Mouse (Mus musculus): ENCODE measurements around the gene Bcap29. TPM values are rescaled to one million over a fixed set of nuclear protein-coding genes. Genes with fewer than 3 reads are reported as not detected.

The Bcap29 gene
- polyA plus RNA-seq, 1 experiment from 2014 or later: 29.7 TPM

DNA sequence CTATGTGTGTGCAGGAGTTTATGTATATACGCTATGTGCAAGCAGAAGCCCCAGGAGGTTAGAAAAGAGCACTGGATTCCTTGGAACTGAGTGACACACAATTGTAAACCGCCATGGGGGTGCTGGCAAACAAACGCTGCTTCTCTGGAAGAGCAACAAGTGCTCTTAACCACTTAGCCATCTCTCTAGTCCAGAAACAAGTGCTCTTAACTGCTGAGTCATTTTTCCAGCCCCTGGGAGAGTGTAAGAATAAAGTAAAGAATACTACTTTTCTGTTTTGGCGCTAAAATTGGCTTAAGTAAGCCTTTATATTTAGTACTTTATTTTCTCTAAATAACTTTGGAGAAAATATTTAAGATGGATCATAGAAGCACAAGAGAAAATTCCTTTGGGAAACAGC, 21.1 kb downstream of the Bcap29 start:
- no peak for ATAC-seq (ENCODE audit: low FRiP score)
- Histone ChIP-seq H3K4me1 (no peaks in the 10 kb centered on the region), H3K4me3 (no peak overlapping the region), H3K4me2 (replicated peaks) (no peak overlapping the region), H3K27me3 (no peaks in the 10 kb centered on the region), H3K9ac (no peak overlapping the region), H3K36me3 (peaks cover 3% of the 10 kb centered on the region; the same call in 1 of the 2 replicates), H3K9me3 (replicated peaks) (no peaks in the 10 kb centered on the region), H3K27ac (no peak overlapping the region)
- WGBS: 51% methylated on average over 4 of the region's 4 CpGs

DNA sequence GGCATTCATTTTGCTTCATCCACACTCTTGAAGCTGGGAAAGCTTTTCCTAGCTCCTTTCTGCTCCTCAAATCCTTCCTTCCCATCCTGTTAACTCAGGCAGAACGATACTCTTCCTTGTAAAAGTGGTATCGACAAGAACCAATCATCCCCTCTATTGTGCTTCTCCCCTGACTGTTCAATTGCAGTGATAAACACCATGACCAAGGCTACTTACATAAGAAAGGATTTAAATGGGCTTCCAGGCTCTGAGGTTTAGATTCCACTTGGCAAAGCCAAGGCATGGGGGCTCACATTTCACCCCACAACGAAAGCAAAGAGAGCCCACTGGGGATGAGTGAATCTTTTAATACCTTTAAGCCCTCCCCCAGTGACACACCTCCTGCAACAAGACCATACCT, 26.3 kb downstream of the Bcap29 start:
- H3K4me2 ChIP-seq (replicated peaks): no peak overlapping the region
- no peaks in the 10 kb centered on the region for H3K36me3 ChIP-seq
- 18% methylated on average over 3 of the region's 3 CpGs for WGBS
- H3K27ac ChIP-seq: no peak overlapping the region
- no peak overlapping the region for H3K4me3 ChIP-seq
- no peaks in the 10 kb centered on the region for H3K27me3 ChIP-seq
- no peaks in the 10 kb centered on the region for H3K4me1 ChIP-seq
- no peak overlapping the region for H3K9ac ChIP-seq
- no peak for ATAC-seq (ENCODE audit: low FRiP score)
- no peaks in the 10 kb centered on the region for H3K9me3 ChIP-seq (replicated peaks)

DNA sequence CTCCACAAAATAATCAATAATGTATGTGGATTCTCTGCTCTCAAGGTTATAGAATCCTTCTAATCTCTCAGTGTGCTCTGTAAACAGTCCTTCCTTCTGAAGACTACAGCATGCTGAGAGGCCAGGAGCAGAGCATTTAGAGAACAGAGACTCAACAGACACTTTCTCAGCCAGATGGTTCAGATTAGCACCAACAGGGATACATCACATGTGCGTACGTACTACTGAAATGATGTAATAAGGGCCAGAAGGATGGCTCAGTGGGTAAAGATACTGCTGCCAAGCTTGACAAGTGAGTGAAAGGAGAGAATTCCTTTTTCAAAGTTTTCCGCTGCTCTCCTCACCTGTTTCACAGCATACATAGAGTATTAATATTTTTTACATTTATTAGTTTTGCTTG, 29.6 kb downstream of the Bcap29 start:
- Histone ChIP-seq H3K4me2 (replicated peaks) (no peak overlapping the region), H3K9me3 (replicated peaks) (no peaks in the 10 kb centered on the region), H3K4me1 (no peaks in the 10 kb centered on the region), H3K9ac (no peak overlapping the region), H3K4me3 (no peak overlapping the region), H3K27ac (no peak overlapping the region), H3K27me3 (no peaks in the 10 kb centered on the region), H3K36me3 (no peaks in the 10 kb centered on the region)
- no peak for ATAC-seq (ENCODE audit: low FRiP score)
- WGBS: 69% methylated on average over 3 of the region's 3 CpGs

DNA sequence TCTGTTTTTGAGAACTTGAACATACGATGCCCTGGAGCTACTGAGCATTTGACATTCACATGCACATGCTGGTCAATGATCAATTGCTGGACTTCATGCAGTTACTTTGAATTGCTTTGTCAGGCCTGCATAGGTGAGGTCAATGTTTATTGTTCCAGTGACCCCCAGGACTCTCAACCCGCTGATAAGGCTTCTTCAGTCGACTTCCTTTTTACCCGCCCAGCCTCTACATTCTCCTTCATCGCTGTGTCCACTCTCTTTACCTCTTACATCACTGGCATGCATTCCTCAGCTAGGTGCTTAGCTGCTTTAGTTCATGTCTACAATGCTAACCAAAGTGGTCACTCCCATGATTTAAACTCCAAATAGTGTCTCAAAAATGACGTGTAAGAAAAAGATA, 30.9 kb downstream of the Bcap29 start:
- H3K9me3 ChIP-seq (replicated peaks): no peaks in the 10 kb centered on the region
- H3K4me2 ChIP-seq (replicated peaks): no peak overlapping the region
- no peaks in the 10 kb centered on the region for H3K4me1 ChIP-seq
- H3K4me3 ChIP-seq: no peak overlapping the region
- no peak overlapping the region for H3K9ac ChIP-seq
- WGBS: 71% methylated on average over 6 of the region's 6 CpGs
- no peaks in the 10 kb centered on the region for H3K36me3 ChIP-seq
- H3K27ac ChIP-seq: no peak overlapping the region
- H3K27me3 ChIP-seq: no peaks in the 10 kb centered on the region
- no peak for ATAC-seq (ENCODE audit: low FRiP score)

DNA sequence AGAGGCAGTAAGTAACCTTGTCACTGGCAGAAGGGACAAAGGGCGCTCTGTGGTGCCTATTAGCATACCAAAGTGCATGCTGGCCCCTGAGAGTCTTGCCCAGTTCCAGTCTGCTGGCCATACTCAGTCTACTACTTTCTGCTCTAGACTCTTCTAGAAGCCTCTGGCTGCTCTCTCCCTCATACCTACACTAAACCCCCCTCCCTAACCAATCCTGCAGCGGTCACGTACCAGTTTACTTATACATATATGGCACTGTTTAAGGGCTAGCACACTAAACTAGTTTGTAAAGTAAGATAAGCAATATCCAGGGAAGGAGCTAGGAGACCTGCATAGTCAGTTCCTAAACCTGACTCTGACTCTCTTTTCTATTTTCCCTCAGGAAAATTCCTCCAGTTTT, 40.2 kb downstream of the Bcap29 start:
- no peak for ATAC-seq (ENCODE audit: low FRiP score)
- WGBS: 66% methylated on average over 3 of the region's 3 CpGs

DNA sequence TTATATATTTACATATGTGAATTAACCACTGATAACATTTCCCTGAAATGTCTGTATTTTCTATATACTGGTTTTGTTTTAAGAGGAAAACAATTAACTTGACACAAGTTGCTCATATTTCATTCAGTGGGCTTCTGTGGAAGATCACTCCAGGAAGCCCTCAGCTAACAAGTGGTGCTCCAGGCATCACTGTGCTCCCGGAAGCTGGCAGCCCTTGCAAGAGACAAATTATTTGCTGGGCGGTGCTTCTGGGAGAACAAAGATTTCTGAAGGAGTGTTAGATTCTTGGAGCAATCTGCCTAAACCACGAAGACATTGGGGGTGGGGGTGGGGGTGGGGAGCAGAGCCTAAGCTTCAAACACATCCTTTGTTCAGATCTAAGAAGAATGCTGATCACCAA, 42.4 kb downstream of the Bcap29 start:
- no peak for ATAC-seq (ENCODE audit: low FRiP score)
- H3K4me1 ChIP-seq: no peaks in the 10 kb centered on the region
- H3K9me3 ChIP-seq (replicated peaks): no peaks in the 10 kb centered on the region
- WGBS: 37% methylated on average over 3 of the region's 3 CpGs
- H3K4me3 ChIP-seq: no peak overlapping the region
- H3K36me3 ChIP-seq: no peaks in the 10 kb centered on the region
- H3K27me3 ChIP-seq: no peaks in the 10 kb centered on the region
- H3K4me2 ChIP-seq (replicated peaks): no peak overlapping the region
- H3K27ac ChIP-seq: no peak overlapping the region
- H3K9ac ChIP-seq: no peak overlapping the region

More for the DNA sequence above, 40.2 kb downstream of the Bcap29 start:
- no peaks in the 10 kb centered on the region for H3K4me1 ChIP-seq
- H3K4me2 ChIP-seq (replicated peaks): no peak overlapping the region
- no peaks in the 10 kb centered on the region for H3K36me3 ChIP-seq
- H3K9me3 ChIP-seq (replicated peaks): no peaks in the 10 kb centered on the region
- H3K27me3 ChIP-seq: no peaks in the 10 kb centered on the region
- H3K4me3 ChIP-seq: no peak overlapping the region
- no peak overlapping the region for H3K9ac ChIP-seq
- no peak overlapping the region for H3K27ac ChIP-seq

DNA sequence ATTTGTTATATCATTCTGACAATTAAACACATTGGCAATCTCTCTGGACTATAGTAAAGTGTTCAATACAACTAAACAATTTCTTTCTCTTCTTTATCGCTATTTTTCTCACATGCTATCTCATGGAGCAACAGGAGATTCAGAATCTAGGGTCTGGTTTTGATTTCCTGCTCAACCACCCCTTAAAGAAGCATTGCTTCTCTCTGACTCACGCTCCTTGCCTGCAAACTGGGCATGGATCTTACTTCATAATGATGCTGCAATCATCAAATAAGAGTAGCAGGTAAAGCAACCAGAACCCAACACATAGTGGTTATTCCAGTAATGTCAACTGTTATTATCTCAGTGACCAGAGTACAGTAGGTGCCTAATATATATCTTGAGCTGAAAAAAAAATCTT, 50.7 kb downstream of the Bcap29 start:
- Histone ChIP-seq H3K27ac (no peak overlapping the region), H3K4me1 (peaks cover 5% of the 10 kb centered on the region), H3K4me2 (replicated peaks) (no peak overlapping the region), H3K27me3 (no peaks in the 10 kb centered on the region), H3K36me3 (no peaks in the 10 kb centered on the region), H3K9ac (no peak overlapping the region), H3K9me3 (replicated peaks) (no peaks in the 10 kb centered on the region), H3K4me3 (no peak overlapping the region)
- no peak for ATAC-seq (ENCODE audit: low FRiP score)
- 88% methylated on average over 2 of the region's 2 CpGs for WGBS

DNA sequence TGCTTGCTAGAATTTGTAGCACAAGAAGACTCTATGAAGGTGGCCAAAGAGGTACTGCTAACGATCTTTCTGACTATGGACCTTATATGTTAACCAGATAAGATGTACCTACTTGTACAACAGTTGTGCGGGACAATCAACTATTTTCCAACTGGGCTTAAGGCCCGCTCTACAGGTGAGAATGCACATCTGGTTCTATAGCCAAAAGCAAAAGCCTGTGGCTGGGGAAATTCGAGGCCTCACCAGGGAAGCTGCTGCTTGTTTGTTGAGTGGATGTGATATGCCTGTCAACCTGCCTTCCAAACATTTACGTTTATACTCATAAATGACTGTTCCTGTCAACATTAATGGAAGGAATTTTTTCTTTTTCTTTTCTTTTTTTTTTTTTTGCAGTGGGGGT, 52.4 kb downstream of the Bcap29 start:
- H3K9me3 ChIP-seq (replicated peaks): no peaks in the 10 kb centered on the region
- H3K4me1 ChIP-seq: peaks cover 5% of the 10 kb centered on the region
- H3K4me3 ChIP-seq: no peak overlapping the region
- no peak overlapping the region for H3K9ac ChIP-seq
- H3K27me3 ChIP-seq: no peaks in the 10 kb centered on the region
- 85% methylated on average over 5 of the region's 5 CpGs for WGBS
- no peak overlapping the region for H3K4me2 ChIP-seq (replicated peaks)
- no peak overlapping the region for H3K27ac ChIP-seq
- no peak for ATAC-seq (ENCODE audit: low FRiP score)
- no peaks in the 10 kb centered on the region for H3K36me3 ChIP-seq

DNA sequence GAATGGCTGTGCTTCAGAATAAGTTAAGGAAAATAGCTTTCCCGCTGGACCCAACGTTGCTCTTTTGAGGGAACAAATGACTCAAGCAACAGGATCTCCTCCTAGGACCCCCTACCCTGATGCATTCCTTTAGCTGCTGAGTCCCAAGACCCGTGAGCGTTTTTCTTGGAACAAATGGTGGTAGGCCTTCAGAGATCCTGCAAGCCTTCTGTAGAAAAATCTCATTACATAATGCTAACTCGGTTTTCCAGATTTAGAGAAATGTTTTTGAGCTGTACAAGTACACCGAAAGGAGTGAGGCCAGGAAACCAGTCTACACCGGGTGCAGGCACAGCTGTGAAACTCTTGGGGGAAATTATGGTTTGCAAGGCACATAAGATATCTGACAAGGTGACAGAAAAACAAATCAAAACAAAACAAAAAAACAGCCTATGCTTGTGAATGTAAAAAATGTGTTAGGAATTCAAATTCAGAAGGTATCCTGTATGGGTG, 53.1 kb downstream of the Bcap29 start:
- Histone ChIP-seq H3K36me3 (no peaks in the 10 kb centered on the region), H3K27ac (no peak overlapping the region), H3K4me1 (peaks cover 5% of the 10 kb centered on the region), H3K27me3 (no peaks in the 10 kb centered on the region), H3K4me3 (no peak overlapping the region), H3K4me2 (replicated peaks) (no peak overlapping the region), H3K9ac (no peak overlapping the region), H3K9me3 (replicated peaks) (no peaks in the 10 kb centered on the region)
- 0 out of 2 replicates have a peak, but pooled peaks have one; percentile 4 for ATAC-seq (ENCODE audit: low FRiP score)
- 50% methylated on average over 7 of the region's 7 CpGs for WGBS

DNA sequence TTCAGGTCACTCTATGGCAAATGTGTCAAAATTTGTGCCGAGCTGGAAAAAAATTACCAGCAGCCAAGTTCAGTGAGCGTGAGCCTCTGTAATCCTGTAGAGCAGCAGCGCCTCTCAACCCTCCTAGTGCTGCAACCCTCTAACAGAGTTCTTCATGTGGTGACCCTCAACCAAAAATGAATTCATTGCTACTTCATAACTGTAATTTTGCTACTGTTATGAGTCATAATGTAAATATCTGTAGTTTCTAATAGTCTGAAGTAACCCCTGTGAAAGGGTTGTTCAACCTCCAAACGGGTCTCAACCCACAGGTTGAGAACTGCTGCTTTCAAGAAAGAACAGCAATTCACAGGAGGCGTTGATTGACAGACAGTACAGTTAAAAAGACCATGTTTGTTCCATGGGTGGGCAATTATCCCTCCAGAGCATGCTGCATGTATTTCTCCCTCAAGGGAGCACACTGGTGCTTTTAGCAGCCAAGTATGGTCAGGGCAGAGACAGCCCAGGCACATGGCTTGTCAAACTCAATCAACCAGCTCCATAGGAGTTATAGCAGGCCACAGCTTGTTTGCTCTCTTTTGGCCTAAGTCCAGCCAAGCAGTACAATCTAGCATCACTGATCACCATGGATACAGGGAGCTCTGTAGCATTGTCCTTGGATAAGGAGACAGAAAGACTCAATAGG, 53.7 kb downstream of the Bcap29 start:
- no peaks in the 10 kb centered on the region for H3K36me3 ChIP-seq
- H3K27ac ChIP-seq: no peak overlapping the region
- no peak overlapping the region for H3K4me2 ChIP-seq (replicated peaks)
- H3K9me3 ChIP-seq (replicated peaks): no peaks in the 10 kb centered on the region
- ATAC-seq (ENCODE audit: low FRiP score): peak; percentile 93
- H3K4me3 ChIP-seq: no peak overlapping the region
- H3K4me1 ChIP-seq: peaks cover 5% of the 10 kb centered on the region
- no peaks in the 10 kb centered on the region for H3K27me3 ChIP-seq
- H3K9ac ChIP-seq: no peak overlapping the region
- 75% methylated on average over 5 of the region's 5 CpGs for WGBS

DNA sequence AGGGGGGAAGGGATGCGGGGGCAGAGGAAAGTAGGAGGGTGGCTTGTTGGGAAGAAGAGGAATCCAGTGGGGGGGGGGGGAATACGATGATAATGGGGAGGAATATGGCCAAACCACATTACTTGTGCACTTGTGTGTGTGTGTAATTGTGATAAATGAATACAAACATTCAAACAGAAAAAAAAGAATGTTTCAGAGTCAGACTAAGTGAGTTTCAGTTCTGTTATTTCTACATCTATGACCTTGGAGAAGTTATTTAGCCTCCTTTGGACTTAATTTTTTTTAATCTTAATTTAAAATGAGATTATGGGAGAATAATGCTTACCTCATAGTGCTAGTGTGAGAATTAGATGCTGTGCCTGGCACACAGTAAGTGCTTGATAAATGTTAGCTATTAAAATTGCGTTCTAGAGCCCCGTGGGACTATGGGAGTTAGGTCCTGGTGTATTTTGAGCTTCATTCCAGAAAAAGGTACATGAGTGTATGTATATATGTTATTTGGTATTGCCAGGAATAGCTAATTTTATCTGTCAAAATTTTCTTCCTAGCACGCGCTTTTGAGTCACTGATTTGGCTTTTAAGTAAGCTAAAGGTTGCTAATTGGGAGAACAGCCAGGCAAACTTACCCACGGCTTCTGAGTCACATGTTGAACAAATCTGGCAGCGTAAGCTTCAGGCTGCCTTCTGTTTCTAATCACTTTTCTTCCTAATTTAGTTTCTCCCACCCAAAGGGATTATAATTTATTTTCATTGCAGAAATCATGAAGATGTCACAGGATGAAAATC, 55.6 kb downstream of the Bcap29 start:
- ATAC-seq (ENCODE audit: low FRiP score): no peak
- no peaks in the 10 kb centered on the region for H3K36me3 ChIP-seq
- no peaks in the 10 kb centered on the region for H3K27me3 ChIP-seq
- H3K27ac ChIP-seq: no peak overlapping the region
- no peaks in the 10 kb centered on the region for H3K9me3 ChIP-seq (replicated peaks)
- no peak overlapping the region for H3K9ac ChIP-seq
- WGBS: 89% methylated on average over 8 of the region's 8 CpGs
- H3K4me3 ChIP-seq: no peak overlapping the region
- H3K4me1 ChIP-seq: peaks cover 5% of the 10 kb centered on the region
- no peak overlapping the region for H3K4me2 ChIP-seq (replicated peaks)

DNA sequence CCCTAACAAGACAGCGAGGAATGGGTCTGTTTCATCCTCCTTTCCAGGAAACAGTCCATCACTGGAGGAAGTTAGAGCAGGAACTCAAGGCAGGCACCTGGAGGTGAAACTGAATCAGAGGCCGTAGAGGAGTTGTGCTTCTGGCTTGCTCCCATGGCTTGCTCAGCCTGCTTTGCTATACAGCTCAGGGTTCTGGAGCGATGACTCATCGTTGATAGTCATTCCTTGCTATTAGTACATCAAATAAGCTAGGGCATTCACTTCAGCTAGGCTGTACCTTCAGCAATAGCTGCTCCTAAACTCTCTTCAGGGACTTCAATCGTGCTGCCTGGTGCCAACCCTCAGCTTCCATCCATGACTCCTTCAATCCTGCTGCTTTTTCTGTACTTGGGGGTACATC, 60.0 kb downstream of the Bcap29 start:
- no peak overlapping the region for H3K4me3 ChIP-seq
- H3K36me3 ChIP-seq: no peaks in the 10 kb centered on the region
- H3K27ac ChIP-seq: no peak overlapping the region
- no peak for ATAC-seq (ENCODE audit: low FRiP score)
- H3K4me1 ChIP-seq: no peaks in the 10 kb centered on the region
- H3K4me2 ChIP-seq (replicated peaks): no peak overlapping the region
- H3K9ac ChIP-seq: no peak overlapping the region
- no peaks in the 10 kb centered on the region for H3K27me3 ChIP-seq
- H3K9me3 ChIP-seq (replicated peaks): no peaks in the 10 kb centered on the region
- 91% methylated on average over 5 of the region's 5 CpGs for WGBS

DNA sequence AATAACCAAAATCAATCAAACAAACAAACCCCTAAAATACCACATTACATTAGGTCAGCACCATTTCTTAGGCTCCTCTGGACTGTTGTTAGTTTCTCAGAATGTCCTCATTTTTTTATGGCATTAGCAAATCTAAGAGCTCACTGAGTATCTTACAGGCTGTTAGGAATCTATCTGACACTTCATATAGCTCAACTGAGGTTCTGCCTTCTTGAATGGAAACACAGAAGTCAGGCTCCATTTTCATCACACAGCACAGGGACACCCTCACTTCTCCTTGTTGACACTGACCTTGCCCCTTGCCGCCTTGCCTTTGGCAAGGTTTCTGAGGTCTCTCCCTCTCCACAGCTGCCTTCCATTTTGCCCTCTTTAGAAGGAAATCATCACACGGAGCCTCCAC, 64.7 kb downstream of the Bcap29 start:
- Histone ChIP-seq H3K4me3 (no peak overlapping the region), H3K4me1 (no peaks in the 10 kb centered on the region), H3K36me3 (no peaks in the 10 kb centered on the region), H3K9me3 (replicated peaks) (no peaks in the 10 kb centered on the region), H3K9ac (no peak overlapping the region), H3K4me2 (replicated peaks) (no peak overlapping the region), H3K27ac (no peak overlapping the region), H3K27me3 (no peaks in the 10 kb centered on the region)
- ATAC-seq (ENCODE audit: low FRiP score): no peak
- WGBS: 43% methylated on average over 2 of the region's 2 CpGs

Data from hindbrain, embryonic 12.5 days (tissue).